Mouse (Mus musculus) stomach, embryonic 14.5 days (tissue): ENCODE results near the gene Micall2. TPM values are rescaled to one million over a fixed set of nuclear protein-coding genes. Genes with fewer than 3 reads are reported as not detected.

ENCODE experiments used
- ATAC-seq: fragments of 200-750 bp; cut with Nextera tagmentation; 2 replicates; pipeline ENCODE4 v1.8.0; 2017; ENCODE audit warnings: low read depth, moderate TSS enrichment; ENCODE audit not compliant: insufficient number of reproducible peaks, insufficient read depth, low FRiP score
- H3K27ac ChIP-seq: fragments of 300-500 bp; sonication (generic); 2 replicates; pipeline ENCODE4 v1.5.1; 2014; ENCODE audit warnings: mild to moderate bottlenecking, low read length, moderate library complexity, mixed read lengths
- H3K27me3 ChIP-seq: fragments of 300-500 bp; sonication (generic); 2 replicates; pipeline ENCODE4 v1.6.1; 2014; ENCODE audit warnings: low read length, control low read depth, mixed read lengths; ENCODE audit not compliant: control insufficient read depth, insufficient read depth
- H3K36me3 ChIP-seq: fragments of 300-500 bp; sonication (generic); 2 replicates; pipeline ENCODE4 v1.6.1; 2014; ENCODE audit warnings: mild to moderate bottlenecking, control low read depth, low read length, moderate library complexity, mixed read lengths; ENCODE audit not compliant: control insufficient read depth, insufficient read depth
- H3K4me1 ChIP-seq: fragments of 300-500 bp; sonication (generic); 2 replicates; pipeline ENCODE4 v1.6.1; 2014; ENCODE audit warnings: low read length, control low read depth, mixed read lengths; ENCODE audit not compliant: control insufficient read depth, insufficient read depth
- H3K4me2 ChIP-seq: fragments of 300-500 bp; sonication (generic); replicated peaks from 2 replicates; pipeline ENCODE4 v1.6.1; 2014; ENCODE audit warnings: low read depth, low read length, control low read depth
- H3K4me3 ChIP-seq: fragments of 300-500 bp; sonication (generic); 2 replicates; pipeline ENCODE4 v1.5.1; 2014; ENCODE audit warnings: low read depth, low read length, control low read depth
- H3K9ac ChIP-seq: fragments of 300-500 bp; sonication (generic); replicated peaks from 2 replicates; pipeline ENCODE4 v1.6.1; 2014; ENCODE audit warnings: low read depth, mild to moderate bottlenecking, control low read depth, low read length, moderate library complexity, mixed read lengths
- H3K9me3 ChIP-seq: fragments of 300-500 bp; sonication (generic); 2 replicates; pipeline ENCODE4 v1.6.1; 2016; ENCODE audit warnings: low read depth, low read length, control low read depth; ENCODE audit not compliant: control insufficient read depth
- WGBS: fragments of 180-500 bp; shearing (Covaris S2); extraction: QIAGEN DNeasy Blood & Tissue Kit; methylation state at CpG from one replicate; pipeline ENCODE4 v1.1.7; 2014; 5-methylcytosine and 5-hydroxymethylcytosine counted together
- microRNA-seq: library from miRNA; unstranded; fragments of <30 nt; microRNA quantifications from one replicate; pipeline ENCODE4, GENCODE M21; 2016
- polyA plus RNA-seq: library from polyadenylated mRNA; unstranded; fragments of >200 nt; fragmentation: Nextera tagmentation; extraction: Ambion mirVana; gene quantifications from 2 replicates; pipeline ENCODE4 v1.2.1, GENCODE M21; 2014

Gene Micall2
- polyA plus RNA-seq, 1 experiment from 2014 or later = 5.9 TPM

- no peaks in the 10 kb centered on the region for H3K4me1 ChIP-seq
- no peak overlapping the region for H3K4me2 ChIP-seq
- H3K27ac ChIP-seq = no peak overlapping the region
- no peak overlapping the region for H3K4me3 ChIP-seq
- no peak overlapping the region for H3K9ac ChIP-seq
- no peaks in the 10 kb centered on the region for H3K9me3 ChIP-seq
- 54% methylated on average over 7 of the region's 8 CpGs for WGBS
- H3K27me3 ChIP-seq = 0 out of 2 replicates have a peak, but pooled peaks cover 12% of the 10 kb centered on the region
- no peak for ATAC-seq
- no peaks in the 10 kb centered on the region for H3K36me3 ChIP-seq
Measured at GRCm38 (mm10) chr5:139661713-139662112, 74.4 kb downstream of the Micall2 start.

- Histone ChIP-seq H3K36me3 (no peaks in the 10 kb centered on the region), H3K27me3 (0 out of 2 replicates have a peak, but pooled peaks cover 12% of the 10 kb centered on the region), H3K4me1 (no peaks in the 10 kb centered on the region), H3K27ac (no peak overlapping the region), H3K4me3 (no peak overlapping the region), H3K9ac (no peak overlapping the region; the same call in 1 of the 2 replicates), H3K4me2 (0 out of 2 replicates have a peak overlapping the region, but pooled peaks have one; percentile 10), H3K9me3 (no peaks in the 10 kb centered on the region)
- ATAC-seq = no peak
- WGBS = 6% methylated on average over 18 of the region's 18 CpGs
Measured at GRCm38 (mm10) chr5:139659307-139659706, 76.8 kb downstream of the Micall2 start.

GRCm38 (mm10) chr5:139658865-139659264 lies 77.3 kb downstream of the Micall2 start:
- H3K36me3 ChIP-seq = no peaks in the 10 kb centered on the region
- H3K4me2 ChIP-seq = no peak overlapping the region
- H3K9ac ChIP-seq = no peak overlapping the region
- no peak for ATAC-seq
- H3K4me3 ChIP-seq = no peak overlapping the region
- no peaks in the 10 kb centered on the region for H3K4me1 ChIP-seq
- 38% methylated on average over 7 of the region's 7 CpGs for WGBS
- no peaks in the 10 kb centered on the region for H3K9me3 ChIP-seq
- 0 out of 2 replicates have a peak, but pooled peaks cover 12% of the 10 kb centered on the region for H3K27me3 ChIP-seq
- H3K27ac ChIP-seq = no peak overlapping the region

- no peak overlapping the region for H3K4me3 ChIP-seq
- H3K36me3 ChIP-seq = no peaks in the 10 kb centered on the region
- 61% methylated on average over 10 of the region's 10 CpGs for WGBS
- no peak for ATAC-seq
- no peaks in the 10 kb centered on the region for H3K9me3 ChIP-seq
- 0 out of 2 replicates have a peak, but pooled peaks cover 12% of the 10 kb centered on the region for H3K27me3 ChIP-seq
- H3K4me2 ChIP-seq = no peak overlapping the region
- no peak overlapping the region for H3K27ac ChIP-seq
- H3K9ac ChIP-seq = no peak overlapping the region
- no peaks in the 10 kb centered on the region for H3K4me1 ChIP-seq
Measured at GRCm38 (mm10) chr5:139657959-139658602, 78.1 kb downstream of the Micall2 start.

Small RNA genes lying within 50 kb of the gene (microRNA-seq; reads per million reads assigned to microRNA genes)
- not detected for gene Mir7037

Other genes starting within 250 kb of the Micall2 start
- not detected in 2 replicates for gene Uncx, start 192.8 kb downstream of the Micall2 start, polyA plus RNA-seq
- 27.3 and 35.3 TPM in 2 replicates for gene Ints1, start 39.3 kb upstream of the Micall2 start, polyA plus RNA-seq
- gene Mafk, start 55.2 kb upstream of the Micall2 start, polyA plus RNA-seq = 6.9 and 7.1 TPM in 2 replicates
- 9.0 and 10.3 TPM in 2 replicates for gene Tmem184a, start 83.6 kb upstream of the Micall2 start, polyA plus RNA-seq
- gene Gm26938, start 90.1 kb upstream of the Micall2 start, polyA plus RNA-seq = not detected in 2 replicates
- gene Psmg3, start 90.5 kb upstream of the Micall2 start, polyA plus RNA-seq = 61.3 and 72.7 TPM in 2 replicates
- gene Elfn1, start 171.6 kb upstream of the Micall2 start, polyA plus RNA-seq = 0.09 and 0.17 TPM in 2 replicates